Mouse (Mus musculus) bone marrow macrophage, adult 2 months (primary cell): ENCODE results near the gene Myo1b.

Experiments
- CTCF ChIP-seq: IDR thresholded peaks from 2 replicates; pipeline ENCODE4 v1.5.1; 2012; ENCODE audit warnings: low read depth, mild to moderate bottlenecking, low read length, moderate library complexity
- POLR2A ChIP-seq: IDR thresholded peaks from 2 replicates; pipeline ENCODE4 v1.6.1; 2012; ENCODE audit warnings: mild to moderate bottlenecking, low read depth, low read length, borderline replicate concordance

GRCm38 (mm10) chr1:51743756-51744425 is 172.0 kb downstream of the Myo1b start:
- TF ChIP-seq CTCF (no peak), POLR2A (no peak)
